Mouse (Mus musculus): ENCODE measurements around the gene Rnf135.
A peak's percentile ranks its signal among the peaks of the same experiment; 100 is the strongest.
"Not testable (repeated sequence)": the region's sequence is repeated elsewhere in the genome, so short reads cannot be mapped to it uniquely, and the experiment has no call there.

Gene Rnf135

GRCm38 (mm10) chr11:80183705-80184255 is at the start of gene Rnf135:
Gene Rnf135, plus strand, starts transcription at chr11:80183851.
- peak; percentile 92 for DNase-seq

- DNase-seq: no peak
Measured at GRCm38 (mm10) chr11:80134744-80135143, 48.9 kb upstream of the Rnf135 start.

GRCm38 (mm10) chr11:80135954-80136683 is 47.5 kb upstream of the Rnf135 start:
- no peak for DNase-seq

- no peak for DNase-seq
Measured at GRCm38 (mm10) chr11:80136786-80137185, 46.9 kb upstream of the Rnf135 start.

- no peak for DNase-seq
Measured at GRCm38 (mm10) chr11:80137773-80138172, 45.9 kb upstream of the Rnf135 start.

GRCm38 (mm10) chr11:80141825-80142521 is 41.7 kb upstream of the Rnf135 start, which contains the start of gene Tefm:
Gene Tefm, minus strand, starts transcription at chr11:80142175.
- peak; percentile 75 for DNase-seq

GRCm38 (mm10) chr11:80142872-80143271 is 40.8 kb upstream of the Rnf135 start:
- DNase-seq: no peak

GRCm38 (mm10) chr11:80145787-80146275 is 37.8 kb upstream of the Rnf135 start:
- DNase-seq: peak; percentile 53

GRCm38 (mm10) chr11:80147748-80148147 is 35.9 kb upstream of the Rnf135 start:
- no peak for DNase-seq

- peak; percentile 67 for DNase-seq
Measured at GRCm38 (mm10) chr11:80148313-80148712, 35.3 kb upstream of the Rnf135 start.

- DNase-seq: not testable (repeated sequence)
Measured at GRCm38 (mm10) chr11:80148974-80149373, 34.7 kb upstream of the Rnf135 start.

- DNase-seq: peak; percentile 39
Measured at GRCm38 (mm10) chr11:80149412-80150023, 34.1 kb upstream of the Rnf135 start.

GRCm38 (mm10) chr11:80150566-80150965 is 33.1 kb upstream of the Rnf135 start:
- DNase-seq: no peak

- DNase-seq: peak; percentile 1
Measured at GRCm38 (mm10) chr11:80151541-80151940, 32.1 kb upstream of the Rnf135 start.

- DNase-seq: peak; percentile 52
Measured at GRCm38 (mm10) chr11:80152376-80152775, 31.3 kb upstream of the Rnf135 start.

GRCm38 (mm10) chr11:80153857-80154495 is 29.7 kb upstream of the Rnf135 start, which contains the start of gene Adap2:
Gene Adap2, plus strand, starts transcription at chr11:80154105.
- peak; percentile 94 for DNase-seq

GRCm38 (mm10) chr11:80154501-80154900 is 29.1 kb upstream of the Rnf135 start:
- no peak for DNase-seq

- no peak for DNase-seq
Measured at GRCm38 (mm10) chr11:80155541-80155940, 28.1 kb upstream of the Rnf135 start.

GRCm38 (mm10) chr11:80155961-80156360 is 27.7 kb upstream of the Rnf135 start:
- DNase-seq: no peak

GRCm38 (mm10) chr11:80156841-80157240 is 26.8 kb upstream of the Rnf135 start:
- DNase-seq: no peak

- DNase-seq: no peak
Measured at GRCm38 (mm10) chr11:80159018-80159417, 24.6 kb upstream of the Rnf135 start.

- DNase-seq: no peak
Measured at GRCm38 (mm10) chr11:80161041-80161440, 22.6 kb upstream of the Rnf135 start.

Measured in kidney, adult 11 months (tissue).